24 mouse cellular contexts compared by ENCODE assay signal in genomic region chr4:40824505-40824904, GRCm38 (mm10). TPM values are rescaled to one million over a fixed set of nuclear protein-coding genes. Genes with fewer than 3 reads are reported as not detected.
DNase-seq lines count a peak whose midpoint lies in the region; ATAC-seq and TF ChIP-seq lines count a peak whose summit lies in the region.
"Had no signal": no experiment of that assay in that cellular context is flagged by ENCODE, and none has a peak within 500 bp of the region (broad histone marks: within the 10 kb centered on the region; RNA-seq: fewer than 3 reads in every experiment).

No protein-coding gene starts in this region.

- H3K4me2 ChIP-seq in liver, embryonic 12.5 days = no peak overlapping the region
- H3K4me2 ChIP-seq: embryonic facial prominence, embryonic 13.5 days; forebrain, embryonic 15.5 days; heart, embryonic 13.5 days; hindbrain, embryonic 12.5 days; limb, embryonic 13.5 days; liver, embryonic 13.5 days had no signal

- no peaks in the 10 kb centered on the region for H3K9me3 ChIP-seq in E14TG2a.4 (ENCODE audit: low read length)
- no peaks in the 10 kb centered on the region for H3K9me3 ChIP-seq in embryonic facial prominence, embryonic 10.5 days
- H3K9me3 ChIP-seq in liver, embryonic 12.5 days (replicated peaks) = no peaks in the 10 kb centered on the region
- H3K9me3 ChIP-seq: embryonic facial prominence, embryonic 13.5 days; forebrain, embryonic 15.5 days; heart, embryonic 13.5 days; hindbrain, embryonic 12.5 days; limb, embryonic 13.5 days; liver, embryonic 13.5 days had no signal

- peak; percentile 22 for DNase-seq in CD4-positive, CD25-positive, alpha-beta regulatory T cell, adult 2 months (ENCODE audit: low read depth, low spot score)
- DNase-seq in embryonic facial prominence, embryonic 10.5 days (ENCODE audit: low spot score) = no peak
- no peak for DNase-seq in urinary bladder, postnatal 4 days (ENCODE audit: low spot score in 2 of 2)
- no peak for DNase-seq in embryo, embryonic 10.5 days (ENCODE audit: low spot score)
- DNase-seq: adrenal gland, postnatal 25 days; cerebellum, adult 9-11 months; gastrocnemius, postnatal 10 days; kidney, adult 2 months; kidney, postnatal 25 days; layer of hippocampus, postnatal 36 days; liver, embryonic 13.5 days; lung, adult 2 months; lung, postnatal 14 days had no signal

- ATAC-seq in CD4-positive, CD25-positive, alpha-beta regulatory T cell, adult 4 months = no peak
- ATAC-seq in monocyte, adult 5-6 weeks (replicated peaks; ENCODE audit: insufficient number of reproducible peaks, low FRiP score, low TSS enrichment, poor library complexity, severe bottlenecking) = 0 out of 2 replicates have a peak, but pooled peaks have one; percentile 15
- no peak for ATAC-seq in liver, embryonic 12.5 days
- ATAC-seq: forebrain, embryonic 15.5 days; midbrain, embryonic 16.5 days had no signal

- peak overlapping the region; percentile 15; the same call in 1 of the 2 replicates for H3K27ac ChIP-seq in embryonic facial prominence, embryonic 10.5 days (replicated peaks)
- no peak overlapping the region; the same call in 1 of the 2 replicates for H3K27ac ChIP-seq in liver, embryonic 12.5 days
- H3K27ac ChIP-seq: embryonic facial prominence, embryonic 13.5 days; forebrain, embryonic 15.5 days; hindbrain, embryonic 12.5 days; limb, embryonic 13.5 days; stomach, postnatal 0 days had no signal

- H3K4me1 ChIP-seq in E14TG2a.4 (replicated peaks; ENCODE audit: low read depth, low read length) = peaks cover 81% of the 10 kb centered on the region
- peaks cover 13% of the 10 kb centered on the region for H3K4me1 ChIP-seq in embryonic facial prominence, embryonic 10.5 days
- peaks cover 81% of the 10 kb centered on the region for H3K4me1 ChIP-seq in liver, embryonic 12.5 days
- H3K4me1 ChIP-seq: embryonic facial prominence, embryonic 13.5 days; forebrain, embryonic 15.5 days; hindbrain, embryonic 12.5 days; limb, embryonic 13.5 days had no signal

- no peaks in the 10 kb centered on the region for H3K27me3 ChIP-seq in E14TG2a.4 (ENCODE audit: insufficient read depth, low read length)
- H3K27me3 ChIP-seq in embryonic facial prominence, embryonic 10.5 days (replicated peaks; ENCODE audit: low read depth, poor library complexity, severe bottlenecking) = no peaks in the 10 kb centered on the region
- H3K27me3 ChIP-seq in liver, embryonic 12.5 days (replicated peaks) = no peaks in the 10 kb centered on the region
- H3K27me3 ChIP-seq: embryonic facial prominence, embryonic 13.5 days; forebrain, embryonic 15.5 days; heart, embryonic 13.5 days; hindbrain, embryonic 12.5 days; limb, embryonic 13.5 days; liver, embryonic 13.5 days had no signal

- TF ChIP-seq CTCF in E14TG2a.4 (conservative IDR thresholded peaks at IDR 0.05; ENCODE audit: low read length) = no peak

- H3K9ac ChIP-seq in liver, embryonic 12.5 days = no peak overlapping the region
- H3K9ac ChIP-seq: embryonic facial prominence, embryonic 13.5 days; forebrain, embryonic 15.5 days; hindbrain, embryonic 12.5 days; limb, embryonic 13.5 days; liver, embryonic 13.5 days had no signal

- WGBS in embryonic facial prominence, embryonic 10.5 days = 90% methylated on average over 7 of the region's 7 CpGs
- WGBS in liver, embryonic 12.5 days (ENCODE audit: insufficient replicate concordance) = 63% methylated on average over 7 of the region's 7 CpGs

- H3K36me3 ChIP-seq in E14TG2a.4 (ENCODE audit: insufficient read depth, low read length) = peaks cover 58% of the 10 kb centered on the region
- H3K36me3 ChIP-seq in embryonic facial prominence, embryonic 10.5 days (replicated peaks) = peaks cover 46% of the 10 kb centered on the region
- H3K36me3 ChIP-seq in liver, embryonic 12.5 days = peaks cover 89% of the 10 kb centered on the region
- H3K36me3 ChIP-seq: forebrain, embryonic 15.5 days; hindbrain, embryonic 12.5 days had no signal

- peak overlapping the region; percentile 43 for H3K4me3 ChIP-seq in E14TG2a.4 (replicated peaks; ENCODE audit: low read length)
- H3K4me3 ChIP-seq in embryonic facial prominence, embryonic 10.5 days = no peak overlapping the region
- no peak overlapping the region for H3K4me3 ChIP-seq in liver, embryonic 12.5 days
- H3K4me3 ChIP-seq: embryonic facial prominence, embryonic 13.5 days; forebrain, embryonic 15.5 days; heart, embryonic 13.5 days; hindbrain, embryonic 12.5 days; limb, embryonic 13.5 days; liver, embryonic 13.5 days had no signal

RNA-seq across cellular contexts. Expression of gene B4galt1, which starts 29.3 kb away (rescaled TPM):
- polyA plus RNA-seq in CD4-positive, CD25-positive, alpha-beta regulatory T cell, adult 4 months (2017; shearing (Covaris generic)) = 10 to 100 TPM; 52.5 to 61.3 TPM
- polyA plus RNA-seq in embryonic facial prominence, embryonic 10.5 days (2016; fragmentation: Nextera tagmentation; extraction: Ambion mirVana) = 23.8 and 24.7 TPM in 2 replicates
- total RNA-seq in monocyte, adult 5-6 weeks (2017) = 27.7 to 60.9 TPM (median 40.1 TPM) in 3 replicates
- 39.6 and 40.0 TPM in 2 replicates for polyA plus RNA-seq in liver, embryonic 12.5 days (2016; fragmentation: Nextera tagmentation; extraction: Ambion mirVana)
